Mouse (Mus musculus): ENCODE measurements around the gene Rad50.

Rad50 gene

DNA sequence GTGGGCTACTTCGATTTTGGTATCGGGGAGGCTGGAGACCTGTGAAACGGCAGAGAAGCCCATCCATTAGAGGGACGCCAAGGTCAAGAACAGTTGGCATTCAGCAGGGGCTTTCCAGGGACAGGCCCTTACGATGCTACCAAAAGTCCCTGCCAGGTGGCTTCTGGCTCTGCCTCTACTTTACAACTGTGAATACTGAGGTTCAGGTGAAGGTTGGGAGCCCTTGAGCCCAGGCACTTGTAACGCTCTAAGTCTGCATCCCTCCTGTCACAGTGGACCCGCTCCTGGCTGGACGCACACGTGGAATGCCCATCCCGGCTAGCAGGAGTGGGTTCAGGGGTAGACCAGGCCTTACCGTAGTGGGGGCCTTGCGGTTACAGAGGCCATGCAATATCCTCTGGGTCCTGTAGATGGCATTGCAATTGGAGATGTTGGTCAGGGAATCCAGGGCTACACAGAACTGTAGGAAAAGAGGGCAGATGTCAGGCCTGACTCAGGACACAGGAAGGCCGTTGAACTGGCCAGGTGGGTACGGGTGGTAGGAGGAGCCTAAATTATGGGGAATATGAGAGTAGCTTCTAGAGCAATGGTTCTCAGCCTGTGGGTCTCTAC is 74.9 kb downstream of the Rad50 start:
- peak in 1 of 2 experiments; percentile 16 for DNase-seq

DNA sequence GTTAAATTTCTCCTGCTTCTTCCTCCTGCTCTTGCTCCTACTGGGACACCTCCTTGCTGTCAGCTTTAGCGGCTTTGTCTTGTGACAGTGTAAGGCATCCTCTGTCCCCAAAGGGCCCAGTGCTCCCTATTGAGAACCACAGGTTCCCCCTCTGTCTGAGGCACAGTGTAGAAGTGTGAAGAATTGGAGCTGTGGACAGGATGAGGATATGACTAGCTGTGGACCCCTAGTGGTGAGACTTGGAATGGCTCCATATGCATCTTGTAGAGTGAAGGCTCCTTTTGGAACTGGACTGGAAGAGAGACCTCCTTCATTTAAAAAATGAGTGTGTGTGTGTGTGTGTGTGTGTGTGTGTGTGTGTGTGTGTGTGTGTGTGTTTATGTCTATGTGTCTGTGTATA is 79.3 kb downstream of the Rad50 start:
- peak in 1 of 2 experiments; percentile 81 for DNase-seq

DNA sequence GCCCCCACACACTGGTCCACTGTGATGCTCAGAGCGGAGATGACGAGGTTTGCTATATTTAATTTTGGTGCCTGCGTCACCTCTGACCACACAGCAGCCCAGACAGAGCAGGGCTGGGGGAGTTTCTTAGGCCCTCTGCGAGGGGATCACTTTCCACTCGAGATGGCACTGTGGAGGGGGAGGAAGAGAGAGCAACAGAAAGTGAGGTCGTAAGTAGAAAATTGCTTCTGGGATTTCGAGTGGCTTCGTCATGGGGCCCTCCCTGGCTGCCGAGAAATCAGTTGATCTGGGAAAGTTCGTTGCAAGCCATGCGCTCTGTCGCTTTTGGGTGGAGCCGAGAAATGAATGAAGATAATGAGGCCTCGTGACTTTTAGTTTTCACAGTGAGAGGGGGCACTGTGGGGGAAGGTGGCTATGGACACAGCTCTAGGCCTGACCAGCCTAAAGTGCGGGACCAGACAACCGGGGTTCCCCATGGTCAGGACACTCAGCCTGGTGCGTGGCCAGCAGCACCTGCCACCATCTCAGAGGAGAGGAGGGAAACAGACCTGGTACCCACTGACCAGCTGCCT is 80.2 kb downstream of the Rad50 start:
- DNase-seq, result no peak

DNA sequence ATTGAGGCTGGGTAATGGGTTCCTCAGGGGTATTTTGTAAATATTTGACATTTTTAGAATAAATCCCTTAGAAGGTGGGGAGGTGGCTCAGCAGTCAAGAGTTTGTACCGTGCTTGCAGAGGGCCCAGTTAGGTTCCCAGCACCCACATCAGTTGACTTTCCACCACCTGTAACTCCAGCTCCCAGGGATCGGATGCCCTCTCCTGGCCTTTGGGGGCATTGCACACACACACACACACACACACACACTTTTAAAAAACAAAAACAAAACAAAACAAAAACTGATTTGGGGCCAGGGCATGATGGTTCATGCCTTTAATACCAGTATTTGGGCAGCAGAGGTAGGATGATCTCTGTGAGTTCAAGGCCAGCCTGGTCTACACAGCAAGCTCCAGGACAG is 83.0 kb downstream of the Rad50 start:
- no peak for DNase-seq

DNA sequence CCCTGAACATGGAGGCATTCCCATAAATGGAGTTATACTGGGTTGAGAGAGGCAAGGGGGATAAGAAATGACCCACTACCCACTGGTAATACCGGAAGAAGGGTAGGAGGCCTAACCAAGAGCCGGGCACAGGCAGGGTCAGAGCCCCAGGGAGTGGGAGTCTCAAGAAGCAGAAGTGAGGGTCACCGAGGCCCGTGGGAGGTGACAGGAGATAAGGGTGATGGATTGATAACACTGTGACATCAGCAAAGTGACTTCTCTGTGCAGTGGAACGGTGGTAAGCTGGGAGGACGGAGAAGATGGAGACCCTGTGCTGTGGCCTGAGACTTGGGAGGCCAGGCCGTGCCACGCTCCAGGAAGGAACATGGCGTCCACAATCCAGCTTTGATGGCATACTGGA is 83.5 kb downstream of the Rad50 start:
- DNase-seq, result no peak

DNA sequence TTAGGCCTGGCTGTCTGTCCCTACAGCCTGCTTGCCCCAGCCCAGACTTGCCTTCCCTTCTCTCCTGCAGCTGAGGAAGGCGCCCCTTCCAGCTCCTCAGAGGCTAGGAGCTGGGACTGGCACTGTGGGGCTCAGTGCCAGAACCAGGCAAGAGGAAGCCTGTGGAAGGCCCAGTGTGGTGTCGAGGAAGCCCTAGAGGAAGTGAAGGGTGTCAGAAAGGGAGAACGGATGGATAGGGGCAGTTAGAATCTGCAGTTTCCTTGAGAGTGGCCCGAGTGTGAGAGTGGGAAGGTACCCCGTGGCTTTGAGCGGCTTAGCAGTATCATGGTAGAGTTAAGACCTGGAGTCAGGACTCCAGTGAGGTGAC is 84.7 kb downstream of the Rad50 start:
- no peak for DNase-seq

DNA sequence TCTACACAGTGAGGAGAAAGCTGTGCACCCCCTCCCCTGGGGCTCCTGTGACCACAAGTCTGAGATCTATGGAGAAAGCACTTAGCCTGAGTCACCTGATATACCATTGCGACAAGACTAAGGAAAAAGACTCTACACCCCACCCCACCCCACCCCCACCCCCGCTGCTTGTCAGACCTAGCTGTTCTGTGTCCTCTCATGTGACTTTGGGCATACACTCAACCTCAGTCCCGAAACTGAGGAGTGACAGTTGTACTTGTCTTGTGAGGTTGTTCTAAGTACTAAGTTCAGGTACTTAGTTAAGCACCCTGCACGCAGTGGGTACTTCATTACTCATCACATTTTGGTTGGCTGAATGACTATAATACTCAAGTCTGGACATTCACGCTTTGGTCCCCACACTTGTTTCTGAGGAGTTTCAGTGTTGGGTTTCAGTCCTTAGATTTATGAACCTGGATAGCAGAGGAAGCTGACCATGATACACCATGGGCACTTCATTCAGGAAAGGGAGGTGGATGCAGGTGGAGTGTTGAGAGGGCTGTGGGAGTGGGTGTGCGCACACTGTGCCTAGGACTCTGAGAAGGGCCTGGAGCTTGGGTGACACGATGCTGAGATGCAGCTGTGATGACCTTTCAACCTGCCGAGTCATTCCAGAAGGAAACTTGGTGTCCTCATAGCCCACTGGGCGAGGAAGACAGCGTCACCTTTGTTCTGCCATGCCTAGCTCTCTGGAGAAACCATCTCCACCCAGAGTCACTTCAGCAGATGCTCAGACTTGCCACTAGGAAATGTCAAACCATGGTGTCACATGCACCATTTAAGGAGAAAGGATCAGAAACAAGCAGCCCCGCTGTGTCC is 85.3 kb downstream of the Rad50 start:
- no peak for DNase-seq

DNA sequence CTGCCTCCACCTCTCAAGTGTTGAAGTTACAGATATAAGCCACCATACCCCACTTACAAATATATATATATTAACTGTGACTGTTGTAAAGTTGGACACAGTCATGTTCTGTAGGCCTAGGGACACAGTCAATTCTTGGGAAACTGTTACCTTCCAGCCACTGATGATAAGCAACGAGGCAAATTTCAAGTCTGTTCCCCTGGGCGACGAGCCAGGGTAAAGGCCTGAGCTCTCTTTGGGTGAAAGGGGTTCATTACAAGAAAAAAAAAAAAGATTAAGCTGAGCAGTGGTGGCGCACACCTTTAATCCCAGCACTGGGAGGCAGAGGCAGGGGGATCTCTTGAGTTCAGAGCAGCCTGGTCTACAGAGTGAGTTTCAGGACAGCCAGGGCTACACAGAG is 87.0 kb downstream of the Rad50 start:
- DNase-seq, result no peak

DNA sequence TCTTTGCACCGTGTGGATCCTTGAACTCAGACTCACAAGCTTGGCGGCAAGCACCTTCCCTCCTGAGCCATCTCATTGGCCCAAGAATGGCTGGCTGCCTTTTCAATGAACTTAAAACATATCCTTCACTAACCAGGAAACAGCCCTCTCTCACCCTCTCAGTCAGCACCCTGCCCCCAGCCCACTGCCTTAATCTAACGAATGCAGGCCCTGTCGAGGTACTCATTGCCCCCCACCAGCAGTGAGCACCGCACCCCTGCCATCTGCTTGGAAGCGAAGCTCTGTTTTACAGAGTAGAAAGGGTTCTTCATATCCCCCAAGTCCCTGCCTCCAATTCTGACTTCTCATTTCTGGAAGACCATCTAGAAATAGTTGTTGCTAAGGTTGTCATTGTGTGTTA is 87.7 kb downstream of the Rad50 start:
- no peak for DNase-seq

DNA sequence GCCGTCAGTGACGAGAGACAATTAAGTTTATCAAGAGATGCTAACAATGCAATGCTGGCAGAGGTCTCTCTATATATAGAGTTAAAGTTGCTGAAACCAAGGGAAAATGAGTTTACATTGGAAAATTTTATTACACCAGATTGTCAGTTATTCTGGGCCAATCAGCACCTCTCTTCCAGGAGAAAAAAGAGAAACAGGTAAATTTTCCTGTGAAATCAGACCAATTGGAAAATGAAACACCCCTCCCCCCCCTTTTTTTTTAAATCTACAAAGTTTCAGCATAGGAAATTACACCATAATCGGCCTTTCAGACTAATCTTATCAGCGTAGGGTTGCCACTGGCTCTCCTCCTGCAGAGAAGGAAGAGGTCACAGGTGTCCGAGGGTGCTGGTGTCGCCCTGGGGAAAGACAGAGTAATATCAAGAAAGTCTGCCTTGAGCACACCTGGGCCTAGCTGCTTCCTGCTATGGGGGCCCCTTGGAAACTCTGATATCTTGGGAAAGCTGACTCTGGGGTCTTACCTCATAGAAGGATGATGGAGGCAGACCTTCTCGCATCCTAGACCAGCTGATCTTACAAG is 88.4 kb downstream of the Rad50 start, which contains the start of gene Il4:
Gene Il4 (minus strand): TSS at position 51 of the 580 bp plus-strand sequence.
- no peak for DNase-seq

DNA sequence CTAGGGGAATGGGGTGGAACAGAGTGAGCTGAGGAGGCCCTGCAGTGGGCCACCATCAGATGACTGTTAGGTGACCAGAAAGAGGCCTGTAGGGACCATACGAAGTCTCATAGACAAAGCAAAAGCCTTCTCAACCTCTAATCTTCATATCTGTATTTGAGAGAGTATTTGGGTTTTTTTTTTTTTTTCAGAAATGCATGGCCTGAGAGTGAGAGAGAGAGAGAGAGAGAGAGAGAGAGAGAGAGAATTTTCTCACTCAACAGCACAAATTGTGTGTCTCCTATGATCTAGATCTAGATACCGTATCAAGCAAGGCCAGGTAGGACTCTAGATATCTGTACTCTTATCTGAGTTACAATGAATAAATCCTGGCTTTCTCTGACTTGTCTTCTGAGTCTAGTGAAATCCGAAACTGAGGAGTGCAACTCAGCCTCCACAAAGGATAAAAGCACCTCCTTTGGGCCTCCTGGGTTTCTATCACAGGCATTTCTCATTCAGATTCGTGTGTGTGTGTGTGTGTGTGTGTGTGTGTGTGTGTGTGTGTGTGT is 89.5 kb downstream of the Rad50 start:
- DNase-seq, result no peak

DNA sequence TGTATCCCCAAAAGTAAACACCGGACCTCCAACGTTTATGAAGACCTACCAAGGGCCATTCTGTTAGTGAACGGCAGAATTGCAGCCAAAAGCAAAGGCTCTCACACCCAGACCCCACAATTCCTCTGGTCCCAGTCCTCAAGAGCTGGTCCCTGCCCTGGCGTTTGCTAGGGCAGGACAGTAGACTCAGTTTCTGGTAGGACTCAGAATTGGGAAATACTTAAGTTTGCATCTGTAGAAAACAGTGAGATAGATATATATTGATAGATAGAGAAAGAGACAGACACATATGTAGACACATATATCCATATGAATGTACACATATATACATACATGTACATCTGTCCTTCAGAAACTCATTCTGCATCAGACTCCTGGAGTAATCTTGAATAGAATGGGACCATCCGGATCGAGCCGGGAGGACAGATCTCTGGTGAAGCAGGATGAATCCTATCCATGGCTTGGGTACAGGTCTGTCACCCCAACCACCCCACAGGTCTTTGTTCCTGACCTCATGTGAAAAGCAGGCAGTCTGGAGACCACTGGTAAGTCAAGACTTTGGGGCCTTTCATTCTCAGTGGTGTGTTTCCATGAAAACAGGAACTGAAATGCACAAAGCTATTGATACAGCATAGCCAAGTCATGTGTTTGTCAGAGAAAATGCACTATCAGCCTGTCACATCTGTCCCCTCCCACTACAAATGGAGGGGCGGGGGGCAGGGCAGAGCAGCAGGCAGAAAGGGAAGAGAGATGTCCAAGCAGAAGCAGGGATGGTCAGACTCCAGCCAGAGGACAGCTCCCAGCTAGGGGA is 90.2 kb downstream of the Rad50 start:
- no peak for DNase-seq

DNA sequence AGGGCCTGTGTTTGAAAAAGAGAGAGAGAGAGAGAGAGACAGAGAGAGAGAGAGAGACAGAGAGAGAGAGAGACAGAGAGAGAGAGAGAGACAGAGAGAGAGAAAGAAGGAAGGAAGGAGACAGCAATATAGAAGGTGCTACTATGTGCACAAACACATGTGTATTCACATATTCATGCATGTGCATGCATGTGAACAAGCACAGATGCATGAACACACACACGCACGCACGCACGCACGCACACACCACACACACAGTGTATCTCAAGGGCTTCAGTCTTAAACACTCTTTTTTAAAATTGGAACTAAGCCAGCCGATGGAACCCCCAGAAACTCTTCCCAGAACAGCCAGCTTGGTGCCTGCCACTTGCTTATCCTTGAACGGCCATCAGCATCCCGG is 91.5 kb downstream of the Rad50 start:
- DNase-seq, result no peak

DNA sequence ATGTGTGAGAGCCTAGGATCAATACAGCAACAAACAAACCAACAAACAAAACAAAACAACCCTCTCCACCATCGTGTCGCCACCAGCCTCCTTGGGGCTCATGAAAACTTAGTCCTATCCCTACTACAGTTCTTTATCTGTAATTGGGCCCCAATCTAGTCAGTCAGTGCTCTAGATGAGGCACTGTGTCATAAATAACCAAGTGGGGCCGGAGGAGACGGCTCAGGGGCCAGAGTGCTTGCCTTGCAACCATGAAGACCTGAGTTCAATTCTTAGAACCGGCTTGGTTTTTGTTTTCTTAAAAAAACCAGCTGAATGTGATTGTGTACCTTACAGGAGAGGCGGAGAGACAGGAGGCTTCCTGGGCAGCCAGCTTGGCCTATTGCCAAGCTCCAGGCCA is 91.9 kb downstream of the Rad50 start:
- no peak for DNase-seq

DNA sequence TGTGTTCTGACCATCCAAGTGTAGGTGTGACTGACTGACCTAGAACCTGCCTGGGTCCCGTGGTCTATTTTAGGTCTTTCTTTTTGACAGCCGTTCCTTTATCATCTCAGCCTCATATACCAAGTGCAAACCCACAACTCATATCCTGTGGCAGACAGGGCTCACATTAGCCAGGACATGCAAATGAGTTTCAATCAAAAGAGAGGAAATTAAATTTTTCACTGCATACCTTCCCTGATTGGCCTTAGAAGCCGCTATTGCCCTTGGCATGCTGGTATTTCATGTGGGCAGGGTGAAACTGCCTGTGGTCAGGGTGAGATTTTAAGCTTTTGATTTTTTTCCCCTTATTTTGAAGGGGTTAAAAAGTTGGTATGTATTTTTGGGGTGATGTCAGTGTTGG is 97.4 kb downstream of the Rad50 start:
- no peak for DNase-seq

DNA sequence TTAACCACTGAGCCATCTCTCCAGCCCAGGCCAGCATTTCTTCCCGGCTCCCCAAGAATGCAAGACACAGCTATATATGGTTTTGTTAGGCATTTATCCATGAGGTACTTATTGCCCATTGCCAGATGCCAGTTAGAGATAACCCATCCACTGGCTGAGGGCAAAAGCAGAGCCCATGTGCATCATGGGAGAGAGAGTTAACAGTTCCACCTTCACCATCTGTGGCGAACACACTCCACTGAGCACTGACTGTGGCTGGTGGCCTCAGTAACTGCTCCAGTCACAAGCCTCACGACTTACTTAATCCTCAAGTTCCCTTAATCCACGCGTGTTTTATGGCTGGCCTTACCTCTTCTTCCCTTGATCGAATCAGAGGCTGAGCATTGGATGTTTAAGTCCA is 97.9 kb downstream of the Rad50 start:
- DNase-seq, result no peak

DNA sequence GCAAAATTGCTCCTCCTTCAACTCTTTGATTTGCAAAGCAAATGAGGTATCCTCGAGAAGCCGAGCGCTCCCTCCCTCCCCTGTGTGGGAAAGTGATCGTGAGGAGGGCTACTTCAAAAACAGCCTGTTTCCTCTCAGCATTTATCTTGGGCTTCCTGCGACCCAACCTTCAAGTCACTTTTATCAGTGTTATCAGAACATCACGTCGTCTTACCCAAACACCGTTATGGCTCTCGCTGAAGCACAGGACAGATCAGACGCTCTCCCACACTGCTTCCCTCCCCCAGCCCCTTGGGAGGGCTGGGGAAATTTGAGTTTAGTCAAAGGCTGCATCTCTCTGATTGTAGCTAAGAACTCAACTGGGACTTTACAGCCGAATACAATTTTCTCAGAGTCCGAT is 101.5 kb downstream of the Rad50 start:
- no peak for DNase-seq

DNA sequence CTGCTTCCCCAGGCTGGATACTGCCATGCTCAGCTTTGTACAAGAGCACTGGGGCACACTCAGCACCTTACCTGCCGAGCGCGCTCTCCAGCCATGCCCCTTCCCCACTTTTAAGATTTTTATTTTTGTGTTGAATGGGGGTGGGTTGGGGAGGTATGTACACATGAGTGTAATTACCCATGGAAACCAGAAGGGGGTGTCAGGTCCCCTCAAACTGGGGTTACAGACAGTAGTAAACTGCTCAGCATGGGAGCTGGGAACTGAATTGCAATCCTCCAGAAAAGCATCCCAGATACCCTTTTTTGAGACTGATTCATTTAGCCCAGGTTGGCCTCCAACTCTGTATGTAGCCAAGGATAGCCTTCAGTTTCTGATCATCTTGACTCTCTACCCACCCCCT is 102.1 kb downstream of the Rad50 start:
- no peak for DNase-seq

Data from lung, postnatal 4 days (tissue).